Mouse (Mus musculus): Measurements from ENCODE around the gene Slc35a1.
A peak's percentile ranks its signal among the peaks of the same experiment; 100 is the strongest.
"Not testable (repeated sequence)": the region's sequence is repeated elsewhere in the genome, so short reads cannot be mapped to it uniquely, and the experiment has no call there.

Slc35a1 gene

DNA sequence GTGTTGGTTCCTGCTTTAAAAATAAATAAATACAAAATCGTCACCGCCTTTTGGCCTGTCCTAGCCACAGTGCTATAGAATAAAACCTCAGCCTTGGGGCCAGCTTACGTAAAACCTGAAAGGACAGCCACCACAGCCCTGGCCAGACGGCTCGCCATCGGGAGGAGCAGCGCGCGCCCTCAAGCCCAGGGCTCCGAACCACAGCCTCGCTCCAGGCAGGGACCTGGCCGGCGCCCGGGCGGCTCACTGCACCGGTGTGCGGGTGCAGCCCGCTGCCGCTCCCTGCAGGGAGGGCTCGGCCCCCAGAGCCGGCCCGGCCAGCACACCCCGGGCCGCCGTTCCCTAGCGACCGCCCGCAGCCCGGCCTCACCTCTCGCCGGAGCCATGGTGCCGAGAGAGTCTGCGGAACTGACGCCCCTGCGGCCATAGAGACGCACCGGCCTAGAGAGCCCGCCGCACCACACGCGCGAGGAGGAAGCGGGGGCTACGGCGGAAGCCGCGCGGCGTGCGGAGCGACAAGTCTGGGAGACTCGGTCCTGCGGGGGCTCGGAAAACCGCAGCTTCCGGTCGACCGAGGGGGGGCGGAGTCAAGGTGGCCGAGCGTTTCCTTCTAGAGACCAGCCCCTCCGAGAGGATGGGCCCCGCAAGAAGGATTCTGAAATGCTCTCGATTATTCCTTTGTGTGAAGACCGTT, at the start of gene Slc35a1:
Slc35a1 (minus strand) TSS at position 565 of the 694 bp plus-strand sequence.
- peak; percentile 94 for DNase-seq (ENCODE audit: low spot score)

DNA sequence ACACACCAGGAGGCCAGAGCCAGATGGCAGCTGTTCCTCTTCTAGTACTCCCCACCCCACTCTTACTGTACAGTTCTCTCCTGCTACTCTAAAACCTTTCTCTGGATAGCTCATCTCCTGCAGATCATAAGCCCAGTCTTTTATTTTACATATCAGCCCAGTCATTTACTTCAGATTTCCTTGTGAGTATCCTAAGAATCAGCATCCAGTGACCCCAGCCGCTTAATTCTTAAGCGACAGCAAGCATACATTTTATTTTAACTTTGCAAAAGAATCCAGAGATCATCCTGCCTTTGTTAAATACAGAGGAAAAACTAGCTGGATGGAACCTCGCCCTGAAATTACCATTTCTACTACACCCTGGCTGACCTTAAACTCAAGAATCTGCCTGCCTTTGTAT, 47.2 kb upstream of the Slc35a1 start:
- DNase-seq (ENCODE audit: low spot score): no peak

DNA sequence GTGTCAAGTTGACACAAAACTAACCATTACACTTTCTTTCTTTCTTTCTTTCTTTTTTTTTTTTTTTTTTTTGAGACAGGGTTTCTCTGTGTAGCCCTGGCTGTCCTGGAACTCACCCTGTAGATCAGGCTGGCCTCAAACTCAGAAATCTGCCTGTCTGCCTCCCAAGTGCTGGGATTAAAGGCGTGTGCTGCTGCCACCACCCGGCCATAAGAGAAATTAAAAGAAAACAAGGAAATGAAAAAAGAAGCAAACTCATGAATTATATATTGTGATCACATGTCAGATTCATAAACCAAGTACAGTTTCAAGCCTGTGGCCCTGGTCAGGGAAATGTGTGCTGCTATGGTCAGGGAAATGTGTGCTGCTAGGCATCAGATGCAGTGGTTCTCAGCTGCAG, 46.2 kb upstream of the Slc35a1 start:
- DNase-seq (ENCODE audit: low spot score): not testable (repeated sequence)

DNA sequence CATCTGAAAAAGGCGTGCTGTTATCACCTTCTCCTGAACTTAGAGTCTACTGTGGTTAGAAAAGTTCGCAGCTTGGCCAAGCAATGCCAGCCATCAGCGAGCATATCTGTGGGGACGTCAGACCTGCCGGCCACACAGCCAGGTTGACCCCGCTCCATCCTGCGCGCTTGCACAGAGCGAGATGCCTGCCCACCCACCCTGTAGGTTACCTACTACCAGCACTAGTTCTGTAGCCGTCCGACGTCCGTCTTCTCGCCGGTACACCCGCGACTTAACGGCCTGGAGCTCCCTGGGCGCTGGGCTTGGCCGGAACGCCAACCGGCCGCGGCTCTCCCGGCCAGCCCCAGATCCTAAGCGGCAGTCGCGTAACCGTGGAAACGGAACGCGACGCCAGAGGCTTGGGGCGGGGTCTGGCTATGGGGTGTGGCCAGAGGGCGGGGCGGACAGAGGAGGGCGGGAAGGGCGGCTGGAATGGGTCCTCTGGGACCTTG, 42.7 kb upstream of the Slc35a1 start, which contains the start of gene Cfap206:
Cfap206 (minus strand) TSS at position 356 of the 491 bp plus-strand sequence.
- DNase-seq (ENCODE audit: low spot score): peak; percentile 60

DNA sequence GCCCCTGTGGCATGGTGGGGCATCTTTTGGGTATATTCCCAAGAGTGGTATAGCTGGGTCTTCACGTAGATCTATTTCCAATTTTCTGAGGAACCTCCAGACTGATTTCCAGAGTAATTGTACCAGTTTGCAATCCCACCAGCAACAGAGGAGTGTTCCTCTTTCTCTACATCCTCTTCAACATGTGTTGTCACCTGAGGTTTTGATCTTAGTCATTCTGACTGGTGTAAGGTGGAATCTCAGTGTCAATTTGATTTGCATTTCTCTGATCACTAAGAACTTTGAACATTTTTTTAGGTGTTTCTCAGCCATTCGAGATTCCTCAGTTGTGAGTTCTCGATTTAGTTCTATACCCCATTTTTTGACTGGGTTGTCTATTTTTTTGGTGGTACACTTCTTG, 38.5 kb upstream of the Slc35a1 start:
- DNase-seq (ENCODE audit: low spot score): not testable (repeated sequence)

DNA sequence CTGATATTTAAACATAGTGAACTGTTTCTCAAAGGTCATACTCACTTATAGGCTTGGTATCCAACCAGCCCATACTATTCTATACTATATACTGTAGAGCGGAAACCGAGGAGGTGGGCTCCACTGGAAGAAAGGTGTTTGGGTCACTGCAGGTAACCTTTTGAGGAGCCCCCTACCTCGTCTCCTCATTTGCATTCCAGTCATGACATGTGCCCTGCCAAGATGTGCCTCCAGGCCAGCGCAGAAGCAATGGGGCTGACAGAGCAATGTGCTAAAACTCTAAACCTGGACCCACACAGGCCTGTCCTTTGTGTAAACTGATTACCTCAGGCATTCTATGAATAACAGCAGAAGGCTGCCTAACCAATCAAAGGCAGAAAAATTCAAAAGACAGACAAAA, 37.1 kb upstream of the Slc35a1 start:
- DNase-seq (ENCODE audit: low spot score): no peak

DNA sequence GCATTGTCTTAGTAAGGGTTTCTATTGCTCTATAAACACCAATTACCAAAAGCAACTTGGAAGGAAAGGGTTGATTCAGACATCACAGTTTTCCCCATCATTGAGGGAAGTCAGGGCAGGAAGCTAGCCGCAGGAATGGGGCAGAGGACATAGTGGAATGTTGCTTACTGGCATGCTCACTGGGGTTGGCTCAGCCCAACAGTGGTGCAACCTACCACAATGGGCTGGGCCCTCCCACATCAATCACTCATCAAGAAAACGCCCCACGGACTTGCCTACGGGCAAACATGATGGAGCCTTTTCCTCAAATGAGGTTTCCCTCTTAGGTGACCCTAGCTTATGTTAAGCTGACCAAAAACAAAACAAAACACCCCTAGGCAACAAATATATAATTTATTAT, 35.9 kb upstream of the Slc35a1 start:
- DNase-seq (ENCODE audit: low spot score): no peak

DNA sequence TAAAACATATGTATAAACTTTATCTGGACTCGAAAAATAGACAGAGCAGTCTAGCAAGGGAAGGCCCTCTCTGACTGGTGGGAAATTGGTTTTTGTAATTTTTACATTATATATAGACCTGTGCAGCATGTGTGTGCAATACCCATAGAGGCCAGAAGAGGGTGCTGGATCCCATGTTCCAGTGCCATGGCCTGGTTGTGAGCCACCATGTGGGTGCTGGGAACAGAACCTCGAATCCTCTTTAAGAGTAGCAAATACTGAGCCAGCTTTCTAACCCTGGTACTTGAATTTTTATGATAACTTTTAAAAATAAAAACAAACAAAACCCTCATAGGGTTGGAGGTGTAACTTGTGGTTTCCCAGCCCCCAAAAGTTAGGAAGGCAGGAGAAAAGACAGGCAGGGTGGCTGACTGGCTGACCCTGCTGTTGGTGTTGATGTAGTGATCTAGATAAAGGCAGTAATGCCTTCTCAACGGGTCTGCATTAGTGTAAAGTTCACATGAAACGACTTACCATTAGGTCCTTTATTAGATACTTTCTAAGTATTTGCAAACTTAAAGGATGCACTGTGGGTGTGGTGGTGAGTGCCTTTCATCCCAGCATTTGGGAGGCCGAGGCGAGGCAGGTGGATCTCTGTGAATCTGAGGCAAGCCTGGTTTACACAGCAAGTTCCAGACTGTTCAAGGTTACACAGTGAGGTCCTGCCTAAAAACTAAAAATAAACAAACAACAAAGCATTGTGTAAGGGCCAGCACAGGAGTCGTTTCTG, 33.1 kb upstream of the Slc35a1 start:
- no peak for DNase-seq (ENCODE audit: low spot score)

DNA sequence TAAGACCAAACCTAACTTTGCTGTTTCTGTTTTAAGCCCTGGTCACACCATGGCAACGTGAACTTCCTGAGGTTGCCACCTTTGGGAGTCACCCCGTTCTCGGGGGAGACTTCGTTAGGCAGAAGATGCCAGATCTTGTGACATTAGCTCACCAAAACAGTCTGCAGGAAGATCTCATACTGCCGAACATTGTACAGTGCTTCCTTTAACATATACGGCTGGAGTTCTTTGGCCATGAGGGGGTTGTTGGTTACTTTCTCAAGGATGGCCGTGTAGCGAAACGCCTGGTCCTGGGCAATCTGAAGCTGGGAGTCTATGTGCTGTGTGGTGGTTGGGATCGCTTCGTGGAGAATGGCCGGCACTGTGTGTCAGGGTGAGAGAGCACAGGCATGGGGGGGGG, 32.2 kb upstream of the Slc35a1 start:
- no peak for DNase-seq (ENCODE audit: low spot score)

DNA sequence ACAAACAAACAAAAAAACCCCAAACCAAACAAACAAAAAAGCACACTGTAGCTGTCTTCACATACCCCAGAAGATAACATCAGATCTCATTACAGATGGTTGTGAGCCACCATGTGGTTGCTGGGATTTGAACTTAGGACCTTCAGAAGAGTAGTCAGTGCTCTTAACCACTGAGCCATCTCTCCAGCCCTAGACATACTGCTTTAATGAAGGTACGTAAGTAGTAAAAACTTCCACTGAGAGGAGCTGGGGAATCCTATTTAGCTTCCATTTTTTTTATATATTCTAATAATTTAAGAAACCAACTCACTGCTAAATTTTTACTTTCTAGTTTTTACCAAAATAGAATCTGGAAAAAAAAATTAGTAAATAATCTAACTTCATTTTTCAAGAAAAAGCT, 27.8 kb upstream of the Slc35a1 start:
- no peak for DNase-seq (ENCODE audit: low spot score)

DNA sequence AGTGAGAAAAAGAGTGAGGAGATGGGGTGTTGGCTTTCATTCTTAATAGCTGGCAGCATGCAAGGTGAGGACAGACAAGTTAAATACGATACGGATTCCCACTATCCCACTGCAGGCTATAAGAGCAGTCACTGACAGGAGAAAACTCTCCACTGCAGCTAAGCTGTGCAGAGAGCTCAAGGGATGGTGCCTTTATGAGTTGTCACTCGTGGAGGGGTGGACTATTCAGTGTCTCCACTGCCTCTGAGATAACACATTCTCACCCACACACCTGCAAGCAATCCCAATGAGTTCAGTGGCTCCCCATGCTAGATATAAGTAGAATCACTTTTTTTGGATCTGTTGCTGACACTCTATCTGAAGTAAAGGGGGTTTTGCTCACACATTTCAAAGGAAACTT, 20.9 kb upstream of the Slc35a1 start:
- DNase-seq (ENCODE audit: low spot score): no peak

DNA sequence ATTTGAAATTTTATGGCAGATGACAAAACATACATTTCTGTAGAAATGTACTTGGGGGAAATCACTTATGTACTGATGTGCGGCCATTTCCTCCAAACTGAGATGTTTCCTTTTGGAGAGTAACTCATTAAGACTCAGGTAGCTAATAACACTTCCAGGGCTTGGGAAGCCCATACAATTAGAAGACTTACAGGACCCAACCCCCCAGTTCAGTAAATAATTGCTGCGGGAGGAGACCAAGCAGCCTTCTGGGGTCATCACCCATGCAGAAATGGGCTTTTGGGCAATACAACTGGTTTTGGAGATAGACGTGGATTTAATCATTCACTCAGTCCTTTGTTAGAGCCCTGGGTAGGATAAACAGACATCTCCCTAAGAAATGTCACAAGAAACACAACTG, 20.0 kb upstream of the Slc35a1 start:
- no peak for DNase-seq (ENCODE audit: low spot score)

DNA sequence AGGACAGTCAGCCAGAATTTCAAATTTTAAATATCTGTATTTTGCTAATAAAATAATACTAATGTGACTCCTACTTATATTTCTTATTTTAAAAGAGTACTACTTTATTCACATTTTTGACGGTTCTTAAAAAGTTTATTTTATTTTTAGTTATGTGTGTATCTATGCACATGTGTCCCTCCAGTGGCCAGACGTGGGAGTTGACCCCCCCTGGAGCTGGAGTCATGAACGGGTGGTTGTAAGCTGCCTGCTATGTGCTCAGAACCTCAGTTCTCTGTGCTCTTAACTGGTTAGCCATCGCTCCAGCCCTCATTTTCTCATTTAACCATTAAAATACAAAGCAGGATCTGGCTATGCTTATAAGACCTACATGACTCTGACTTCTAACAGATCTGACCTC, 15.8 kb upstream of the Slc35a1 start:
- no peak for DNase-seq (ENCODE audit: low spot score)

DNA sequence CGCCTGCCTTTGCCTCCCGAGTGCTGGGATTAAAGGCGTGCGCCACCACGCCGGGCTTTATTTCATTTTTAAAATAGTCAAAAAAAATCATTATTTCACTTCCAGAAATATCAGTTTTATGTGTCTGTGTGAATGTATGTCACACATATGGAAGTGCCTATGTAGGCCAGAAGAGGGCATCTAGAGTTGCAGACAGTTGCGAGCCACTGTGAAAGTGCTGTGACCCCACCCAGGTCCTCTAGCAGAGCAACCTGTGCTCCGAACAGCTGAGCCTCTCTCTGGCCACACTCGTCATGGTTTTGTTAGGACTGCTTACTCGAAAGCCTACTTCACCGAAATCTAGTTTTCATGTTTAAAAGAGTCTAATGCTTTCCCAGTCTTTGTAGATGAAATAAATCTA, 15.0 kb upstream of the Slc35a1 start:
- no peak for DNase-seq (ENCODE audit: low spot score)

DNA sequence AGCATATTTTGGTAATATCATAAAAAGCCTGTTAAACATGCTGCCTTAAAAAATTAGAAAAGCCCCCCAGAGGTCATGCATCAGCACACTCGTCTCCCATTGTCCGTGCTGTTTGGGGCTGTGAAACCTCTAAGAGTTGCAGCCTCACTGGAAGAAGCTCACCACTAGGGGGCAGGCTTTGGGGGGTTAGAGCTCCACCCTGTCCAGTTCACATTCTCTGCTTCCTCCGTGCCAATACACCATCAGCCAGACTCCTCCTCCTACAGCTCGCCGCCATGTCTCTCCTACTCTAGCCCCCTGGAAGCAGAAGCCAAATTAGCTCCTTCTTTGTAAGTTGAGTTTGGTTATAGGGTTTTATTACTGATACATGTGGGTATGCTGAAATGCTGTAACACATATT, 14.3 kb upstream of the Slc35a1 start:
- peak; percentile 81 for DNase-seq (ENCODE audit: low spot score)

DNA sequence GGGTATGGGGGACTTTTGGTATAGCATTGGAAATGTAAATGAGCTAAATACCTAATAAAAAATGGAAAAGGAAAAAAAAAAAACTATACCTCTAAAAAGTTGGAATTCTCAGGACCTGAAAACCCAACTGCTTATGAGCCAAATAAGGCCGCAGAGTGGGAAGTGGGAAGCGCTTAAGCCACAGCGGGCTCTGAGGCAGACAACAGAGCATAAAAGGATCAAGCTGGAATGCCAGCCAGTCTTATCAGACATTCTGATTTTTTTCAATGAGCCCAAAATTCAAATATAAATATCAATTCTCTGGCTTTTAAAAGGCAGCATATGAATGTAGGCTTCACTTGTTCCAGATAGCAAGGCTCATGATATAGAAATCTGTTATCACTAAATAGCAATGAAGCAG, 783 bp upstream of the Slc35a1 start:
- no peak for DNase-seq (ENCODE audit: low spot score)

DNA sequence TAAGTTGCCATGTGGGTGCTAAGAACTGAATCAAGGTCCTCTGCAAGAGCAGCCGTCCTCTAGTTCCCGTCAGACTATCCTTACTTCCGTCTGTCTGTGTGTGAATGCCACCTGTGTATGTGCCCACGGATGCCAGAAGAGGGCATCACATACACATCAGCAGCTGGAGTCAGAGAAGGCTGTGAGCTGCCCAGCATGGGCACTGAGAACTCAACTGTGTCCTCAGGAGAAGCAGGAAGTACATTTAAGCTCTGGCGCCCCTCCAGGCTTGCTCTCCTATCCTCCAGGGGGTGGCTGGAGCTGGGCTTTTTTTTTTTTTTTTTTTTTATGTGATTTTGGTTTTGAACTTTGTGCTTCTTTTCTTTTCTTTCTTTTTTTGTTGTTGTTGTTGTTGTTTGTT, 6.7 kb downstream of the Slc35a1 start:
- no peak for DNase-seq (ENCODE audit: low spot score)

DNA sequence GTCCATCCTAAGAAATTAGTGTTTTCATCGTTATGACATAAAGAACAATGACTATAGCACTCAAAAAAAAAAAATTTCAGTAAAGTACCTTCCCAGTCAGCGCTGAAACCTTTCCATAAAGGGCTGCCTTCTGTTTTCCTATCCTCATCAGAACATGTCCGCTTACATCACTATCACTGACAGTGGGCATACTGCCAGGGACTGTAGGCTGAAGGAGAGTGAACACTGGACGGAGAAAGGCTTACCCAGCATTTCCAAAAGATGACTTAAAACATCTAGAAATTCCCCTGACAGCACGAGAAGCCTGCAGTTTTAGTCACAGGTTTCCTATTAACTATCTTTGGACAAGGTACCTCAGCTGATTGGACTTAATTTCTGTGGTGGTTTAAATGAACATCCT, 13.5 kb downstream of the Slc35a1 start:
- no peak for DNase-seq (ENCODE audit: low spot score)

DNA sequence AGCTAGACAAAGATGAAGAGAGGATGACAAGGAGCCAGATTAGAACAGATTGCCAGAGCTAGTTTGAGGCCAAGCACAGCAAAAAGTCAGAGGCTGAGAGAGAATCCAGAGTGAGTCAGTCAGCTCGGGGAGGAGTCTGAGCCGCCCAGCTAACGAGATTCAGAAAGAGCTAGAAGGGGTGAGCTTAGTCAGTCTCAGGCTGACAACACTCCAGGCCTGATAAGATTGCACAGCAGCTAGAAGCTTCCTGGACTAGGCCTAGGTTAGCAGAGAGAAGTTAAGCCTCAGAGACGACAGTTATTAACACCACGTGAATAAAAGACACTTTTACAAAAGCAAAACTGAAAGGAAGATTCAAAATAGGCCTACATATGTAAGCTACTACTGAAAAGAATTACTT, 19.3 kb downstream of the Slc35a1 start:
- no peak for DNase-seq (ENCODE audit: low spot score)

DNA sequence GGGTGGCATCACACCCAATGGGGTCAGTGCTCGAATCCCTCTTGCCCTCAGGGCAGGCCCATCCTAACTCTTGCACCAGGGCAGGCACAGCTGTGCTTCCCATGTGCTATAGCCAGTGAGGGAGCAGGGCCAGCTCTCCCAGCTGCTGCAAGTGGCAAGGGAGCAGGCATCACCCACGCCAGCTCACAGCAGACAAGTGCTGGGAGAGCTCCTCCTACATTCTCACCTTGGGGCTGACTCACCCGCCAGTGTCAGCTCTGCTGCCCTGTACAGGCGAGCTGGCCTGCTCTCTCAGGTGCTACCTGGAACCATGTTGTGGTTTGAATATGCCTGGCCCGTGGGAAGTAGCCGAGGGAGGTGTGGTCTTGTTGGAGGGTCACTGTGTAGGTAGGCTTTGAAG, 25.3 kb downstream of the Slc35a1 start:
- no peak for DNase-seq (ENCODE audit: low spot score)

DNA sequence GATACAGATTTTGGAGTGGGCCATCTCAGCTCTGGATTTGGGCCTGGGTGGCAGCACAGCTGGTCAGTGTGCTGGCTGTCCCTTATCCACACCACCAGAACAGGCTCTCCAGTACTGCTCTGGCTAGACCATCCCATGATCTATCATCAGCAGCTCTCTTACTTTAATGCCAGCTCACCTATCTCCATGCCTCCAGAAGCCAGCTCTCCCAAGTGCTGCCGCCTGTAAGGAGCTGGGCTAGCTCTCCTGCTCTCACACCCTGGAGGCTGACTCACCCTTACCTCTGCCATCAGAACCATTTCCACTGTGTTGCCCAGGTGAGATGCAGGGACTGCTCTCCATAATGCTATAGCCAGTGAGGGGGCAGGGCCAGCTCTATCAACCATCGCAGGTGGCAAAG, 25.7 kb downstream of the Slc35a1 start:
- DNase-seq (ENCODE audit: low spot score): no peak

DNA sequence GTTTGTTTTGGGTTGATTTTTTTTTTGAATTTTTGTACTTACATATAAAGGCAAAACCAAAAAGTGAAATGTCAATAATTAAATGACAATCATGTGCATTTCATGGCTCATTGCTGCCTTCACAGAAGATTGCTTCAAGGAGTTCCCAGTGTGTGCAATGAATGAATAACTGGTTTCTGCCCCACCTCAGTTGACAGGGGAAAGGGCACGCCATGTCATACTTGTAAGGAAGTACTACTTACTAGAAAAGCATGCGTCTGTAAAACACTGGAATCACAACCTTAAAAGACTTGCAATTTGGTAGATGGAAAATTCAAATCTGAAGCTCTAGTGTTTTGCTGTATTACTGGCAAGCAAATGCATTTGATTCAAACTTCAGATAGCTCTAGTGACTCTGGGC, 28.2 kb downstream of the Slc35a1 start:
- no peak for DNase-seq (ENCODE audit: low spot score)

DNA sequence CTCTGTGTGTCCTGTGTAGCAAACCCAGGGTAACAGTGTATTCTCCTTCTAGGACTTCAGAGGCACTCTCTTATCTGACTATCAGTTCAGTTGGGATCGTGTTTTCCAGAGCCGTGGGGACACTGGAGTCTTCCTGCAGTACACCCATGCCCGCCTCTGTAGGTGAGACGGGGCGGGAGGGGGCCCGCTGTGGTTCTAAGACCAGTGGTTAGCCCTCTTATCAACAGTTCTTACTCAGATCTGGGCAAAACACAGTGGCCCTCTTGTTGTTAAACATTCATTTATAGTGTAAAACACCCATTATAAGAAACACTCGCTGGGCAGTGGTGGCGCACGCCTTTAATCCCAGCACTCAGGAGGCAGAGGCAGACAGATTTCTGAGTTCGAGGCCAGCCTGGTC, 31.1 kb downstream of the Slc35a1 start:
- DNase-seq (ENCODE audit: low spot score): no peak

DNA sequence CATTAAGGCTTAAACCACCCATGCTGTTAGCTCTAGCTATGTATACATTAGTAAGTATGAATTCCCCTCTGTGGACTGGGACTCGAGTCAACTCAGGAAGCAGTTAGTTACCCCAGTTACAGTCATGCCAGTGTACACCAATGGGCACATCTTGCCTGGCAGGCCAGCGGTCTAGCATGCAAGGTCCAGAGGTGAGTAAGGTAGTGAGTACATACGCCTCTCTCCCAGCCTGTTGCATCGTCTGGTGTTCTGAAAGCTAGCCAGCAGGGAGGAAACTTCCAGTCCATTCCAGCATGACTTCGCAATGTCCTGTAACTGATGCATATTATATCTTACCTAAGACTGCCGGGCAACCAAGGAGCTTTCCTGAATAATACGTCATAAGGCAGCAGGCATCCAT, 34.1 kb downstream of the Slc35a1 start:
- no peak for DNase-seq (ENCODE audit: low spot score)
